Mouse (Mus musculus) kidney, embryonic 14.5 days (tissue): Measurements from ENCODE around the gene Gm28036. TPM values are rescaled to one million over a fixed set of nuclear protein-coding genes. Genes with fewer than 3 reads are reported as not detected.
A peak's percentile ranks its signal among the peaks of the same experiment; 100 is the strongest.

Experiments
- ATAC-seq: fragments of 200-750 bp; cut with Nextera tagmentation; 2 replicates; pipeline ENCODE4 v1.8.0; 2017; ENCODE audit warnings: moderate number of reproducible peaks, mild to moderate bottlenecking, moderate TSS enrichment, moderate library complexity; ENCODE audit not compliant: low FRiP score, low TSS enrichment
- H3K27ac ChIP-seq: fragments of 300-500 bp; sonication (generic); 2 replicates; pipeline ENCODE4 v1.5.1; 2014; ENCODE audit warnings: low read depth, mild to moderate bottlenecking, low read length, moderate library complexity, mixed read lengths
- H3K27me3 ChIP-seq: fragments of 300-500 bp; sonication (generic); 2 replicates; pipeline ENCODE4 v1.6.1; 2014; ENCODE audit warnings: mild to moderate bottlenecking, low read length; ENCODE audit not compliant: control insufficient read depth, insufficient read depth
- H3K36me3 ChIP-seq: fragments of 300-500 bp; sonication (generic); 2 replicates; pipeline ENCODE4 v1.6.1; 2014; ENCODE audit warnings: low read length, mixed read lengths; ENCODE audit not compliant: control insufficient read depth, insufficient read depth
- H3K4me1 ChIP-seq: fragments of 300-500 bp; sonication (generic); 2 replicates; pipeline ENCODE4 v1.6.1; 2014; ENCODE audit warnings: low read length, mixed read lengths; ENCODE audit not compliant: control insufficient read depth, insufficient read depth
- H3K4me2 ChIP-seq: fragments of 300-500 bp; sonication (generic); replicated peaks from 2 replicates; pipeline ENCODE4 v1.6.1; 2014; ENCODE audit warnings: low read depth, mild to moderate bottlenecking, low read length
- H3K4me3 ChIP-seq: fragments of 300-500 bp; sonication (generic); 2 replicates; pipeline ENCODE4 v1.5.1; 2014; ENCODE audit warnings: mild to moderate bottlenecking, low read length
- H3K9ac ChIP-seq: fragments of 300-500 bp; sonication (generic); 2 replicates; pipeline ENCODE4 v1.6.1; 2014; ENCODE audit warnings: low read depth, mild to moderate bottlenecking, low read length, moderate library complexity
- H3K9me3 ChIP-seq: fragments of 300-500 bp; sonication (generic); 2 replicates; pipeline ENCODE4 v1.6.1; 2016; ENCODE audit warnings: low read length; ENCODE audit not compliant: control insufficient read depth
- WGBS: fragments of 180-500 bp; shearing (Covaris S2); extraction: QIAGEN DNeasy Blood & Tissue Kit; methylation state at CpG from one replicate; pipeline ENCODE4 v1.1.7; 2014; 5-methylcytosine and 5-hydroxymethylcytosine counted together
- polyA plus RNA-seq: library from polyadenylated mRNA; unstranded; fragments of >200 nt; fragmentation: Nextera tagmentation; extraction: Ambion mirVana; gene quantifications from 2 replicates; pipeline ENCODE4 v1.2.1, GENCODE M21; 2014

Gm28036 gene
- polyA plus RNA-seq, 1 experiment from 2014 or later: 13.2 TPM

GRCm38 (mm10) chr2:156047929-156048328 is 79.0 kb downstream of the Gm28036 start:
- Histone ChIP-seq H3K27ac (no peak overlapping the region), H3K4me2 (peak overlapping the region; percentile 39), H3K27me3 (no peaks in the 10 kb centered on the region), H3K36me3 (no peaks in the 10 kb centered on the region), H3K4me1 (no peaks in the 10 kb centered on the region), H3K4me3 (peak overlapping the region; percentile 19), H3K9me3 (no peaks in the 10 kb centered on the region), H3K9ac (no peak overlapping the region)
- 0 out of 2 replicates have a peak, but pooled peaks have one; percentile 28 for ATAC-seq
- WGBS: 6% methylated on average over 19 of the region's 19 CpGs

DNA sequence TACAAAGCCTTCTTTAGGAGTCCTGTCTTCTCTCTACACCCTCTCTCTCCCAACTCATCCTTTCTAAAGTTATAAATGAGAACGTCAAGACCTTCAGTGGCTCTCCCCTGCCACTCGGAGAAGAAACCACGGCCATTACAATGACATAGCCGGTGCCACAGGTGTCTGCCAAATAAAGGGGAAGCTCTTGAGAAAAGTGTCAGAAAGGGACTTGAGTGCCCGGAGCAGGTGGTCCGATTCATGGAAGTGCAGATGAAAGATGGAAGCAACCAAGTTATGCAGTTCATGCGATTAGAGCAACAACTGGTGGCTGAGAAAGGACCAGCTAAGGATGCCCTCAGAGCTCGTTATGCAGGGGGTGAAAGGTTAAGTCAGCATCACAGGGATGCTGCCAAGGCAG is 84.0 kb downstream of the Gm28036 start:
- ATAC-seq: no peak
- Histone ChIP-seq H3K9me3 (no peaks in the 10 kb centered on the region), H3K27ac (no peak overlapping the region), H3K27me3 (no peaks in the 10 kb centered on the region), H3K4me3 (no peak overlapping the region), H3K9ac (no peak overlapping the region), H3K36me3 (no peaks in the 10 kb centered on the region), H3K4me2 (no peak overlapping the region), H3K4me1 (no peaks in the 10 kb centered on the region)
- 85% methylated on average over 8 of the region's 8 CpGs for WGBS

DNA sequence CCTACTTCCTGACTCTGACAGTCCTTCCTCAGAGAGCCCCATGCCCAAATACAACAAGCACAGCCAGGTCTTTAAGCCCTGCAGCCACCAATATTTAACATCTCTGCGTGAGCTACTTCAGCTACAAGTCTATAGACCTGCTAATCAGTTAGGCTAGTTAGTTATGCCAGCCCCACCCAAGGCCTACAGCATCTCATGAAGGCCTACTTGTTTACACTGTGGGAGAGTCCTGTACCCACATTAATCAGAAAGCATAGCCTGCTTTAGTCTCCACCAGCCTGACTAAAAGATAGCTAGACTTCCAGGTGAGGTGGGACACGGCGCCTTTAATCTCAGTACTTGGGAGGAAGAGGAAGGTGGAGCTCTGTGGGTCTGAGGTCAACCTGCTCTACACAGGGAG is 87.5 kb downstream of the Gm28036 start:
- 87% methylated on average over 3 of the region's 3 CpGs for WGBS
- H3K9ac ChIP-seq: no peak overlapping the region

GRCm38 (mm10) chr2:156025482-156025881 is 101.4 kb downstream of the Gm28036 start:
- no peak overlapping the region for H3K27ac ChIP-seq
- H3K4me1 ChIP-seq: no peaks in the 10 kb centered on the region
- ATAC-seq: no peak
- H3K4me3 ChIP-seq: no peak overlapping the region
- no peaks in the 10 kb centered on the region for H3K9me3 ChIP-seq
- H3K27me3 ChIP-seq: no peaks in the 10 kb centered on the region
- no peaks in the 10 kb centered on the region for H3K36me3 ChIP-seq
- no peak overlapping the region for H3K9ac ChIP-seq
- H3K4me2 ChIP-seq: no peak overlapping the region

More for the DNA sequence above, 87.5 kb downstream of the Gm28036 start:
- Histone ChIP-seq H3K4me2 (no peak overlapping the region), H3K4me3 (no peak overlapping the region), H3K27me3 (no peaks in the 10 kb centered on the region), H3K36me3 (no peaks in the 10 kb centered on the region), H3K9me3 (no peaks in the 10 kb centered on the region), H3K4me1 (no peaks in the 10 kb centered on the region), H3K27ac (no peak overlapping the region)
- ATAC-seq: no peak

Other genes with a start within 250 kb of the Gm28036 start
- gene Uqcc1, start 196.8 kb downstream of the Gm28036 start, polyA plus RNA-seq: 56.3 and 66.3 TPM in 2 replicates
- not detected in 2 replicates for gene Gm15557, start 186.4 kb downstream of the Gm28036 start, polyA plus RNA-seq
- gene Gdf5, start 181.7 kb downstream of the Gm28036 start, polyA plus RNA-seq: 0.19 and 0.53 TPM in 2 replicates
- gene Cep250, start 170.6 kb downstream of the Gm28036 start, polyA plus RNA-seq: 14.1 and 24.4 TPM in 2 replicates
- 1.2 and 1.7 TPM in 2 replicates for gene 6430550D23Rik, start 119.1 kb downstream of the Gm28036 start, polyA plus RNA-seq
- 225 and 244 TPM in 2 replicates for gene Ergic3, start 119.0 kb downstream of the Gm28036 start, polyA plus RNA-seq
- gene Fer1l4, start 74.1 kb downstream of the Gm28036 start, polyA plus RNA-seq: 0.16 and 0.17 TPM in 2 replicates
- 2.3 and 3.1 TPM in 2 replicates for gene Spag4, start 61.9 kb downstream of the Gm28036 start, polyA plus RNA-seq
- gene Cpne1, start 15.1 kb downstream of the Gm28036 start, polyA plus RNA-seq: 39.6 and 57.5 TPM in 2 replicates
- 15.5 and 37.2 TPM in 2 replicates for gene Rbm12, start 15.1 kb downstream of the Gm28036 start, polyA plus RNA-seq
- gene Romo1, start 16.9 kb upstream of the Gm28036 start, polyA plus RNA-seq: 417 and 550 TPM in 2 replicates
- gene Nfs1, start 17.1 kb upstream of the Gm28036 start, polyA plus RNA-seq: 40.8 and 44.6 TPM in 2 replicates
- gene Rbm39, start 53.1 kb upstream of the Gm28036 start, polyA plus RNA-seq: 683 and 751 TPM in 2 replicates
- 68.8 and 71.7 TPM in 2 replicates for gene Phf20, start 69.4 kb upstream of the Gm28036 start, polyA plus RNA-seq
- 4.5 and 6.4 TPM in 2 replicates for gene Cnbd2, start 185.2 kb upstream of the Gm28036 start, polyA plus RNA-seq
- 74.2 TPM in 2 replicates for gene Scand1, start 185.6 kb upstream of the Gm28036 start, polyA plus RNA-seq